Mouse (Mus musculus) hindbrain, embryonic 11.5 days (tissue): ENCODE data around the gene Cnpy1. TPM values are rescaled to one million over a fixed set of nuclear protein-coding genes. Genes with fewer than 3 reads are reported as not detected.
A peak's percentile ranks its signal among the peaks of the same experiment; 100 is the strongest.

ENCODE experiments used
- ATAC-seq: fragments of 200-750 bp; cut with Nextera tagmentation; 2 replicates; pipeline ENCODE4 v1.8.0; 2017; ENCODE audit warnings: mild to moderate bottlenecking, moderate TSS enrichment, moderate library complexity; ENCODE audit not compliant: low FRiP score
- DNase-seq: peaks from one replicate; pipeline ENCODE4 v3.0.0-alpha.2; 2015; ENCODE audit warnings: low spot score
- H3K27ac ChIP-seq: fragments of 300-500 bp; sonication (generic); 2 replicates; pipeline ENCODE4 v1.5.1; 2014; ENCODE audit warnings: mild to moderate bottlenecking, low read depth, low read length
- H3K27me3 ChIP-seq: fragments of 300-500 bp; sonication (generic); 2 replicates; pipeline ENCODE4 v1.6.1; 2014; ENCODE audit warnings: mild to moderate bottlenecking, low read length, moderate library complexity, mixed read lengths; ENCODE audit not compliant: control insufficient read depth, insufficient read depth
- H3K36me3 ChIP-seq: fragments of 300-500 bp; sonication (generic); 2 replicates; pipeline ENCODE4 v1.6.1; 2014; ENCODE audit warnings: mild to moderate bottlenecking, low read length, moderate library complexity, mixed read lengths; ENCODE audit not compliant: control insufficient read depth, insufficient read depth
- H3K4me1 ChIP-seq: fragments of 300-500 bp; sonication (generic); replicated peaks from 2 replicates; pipeline ENCODE4 v1.6.1; 2014; ENCODE audit warnings: low read length, mixed read lengths; ENCODE audit not compliant: control insufficient read depth, insufficient read depth
- H3K4me2 ChIP-seq: fragments of 300-500 bp; sonication (generic); replicated peaks from 2 replicates; pipeline ENCODE4 v1.6.1; 2014; ENCODE audit warnings: mild to moderate bottlenecking, low read depth, low read length
- H3K4me3 ChIP-seq: fragments of 300-500 bp; sonication (generic); 2 replicates; pipeline ENCODE4 v1.5.1; 2014; ENCODE audit warnings: low read depth, low read length
- H3K9ac ChIP-seq: fragments of 300-500 bp; sonication (generic); 2 replicates; pipeline ENCODE4 v1.6.1; 2014; ENCODE audit warnings: low read depth, low read length
- H3K9me3 ChIP-seq: fragments of 300-500 bp; sonication (generic); 2 replicates; pipeline ENCODE4 v1.6.1; 2016; ENCODE audit warnings: low read length; ENCODE audit not compliant: control insufficient read depth
- WGBS: fragments of 180-500 bp; shearing (Covaris S2); extraction: QIAGEN DNeasy Blood & Tissue Kit; methylation state at CpG from one replicate; pipeline ENCODE4 v1.1.7; 2014; 5-methylcytosine and 5-hydroxymethylcytosine counted together
- polyA plus RNA-seq: library from polyadenylated mRNA; unstranded; fragments of >200 nt; fragmentation: Nextera tagmentation; extraction: Ambion mirVana; gene quantifications from 2 replicates; pipeline ENCODE4 v1.2.1, GENCODE M21; 2014

The Cnpy1 gene
- polyA plus RNA-seq, 1 experiment from 2014 or later, result 63.4 TPM

GRCm38 (mm10) chr5:28159072-28159458 is 86.5 kb downstream of the Cnpy1 start:
- DNase-seq (peak; percentile 55), ATAC-seq (no peak)
- H3K27me3 ChIP-seq, result peaks cover 70% of the 10 kb centered on the region
- H3K4me2 ChIP-seq, result peak overlapping the region; percentile 17; the same call in 1 of the 2 replicates
- no peaks in the 10 kb centered on the region for H3K36me3 ChIP-seq
- H3K4me3 ChIP-seq, result no peak overlapping the region
- WGBS, result under 1% methylated on average over 15 of the region's 15 CpGs
- H3K9me3 ChIP-seq, result no peaks in the 10 kb centered on the region
- H3K9ac ChIP-seq, result no peak overlapping the region
- no peaks in the 10 kb centered on the region for H3K4me1 ChIP-seq
- H3K27ac ChIP-seq, result peak overlapping the region; percentile 8; the same call in 1 of the 2 replicates

GRCm38 (mm10) chr5:28158308-28159071 is 87.1 kb downstream of the Cnpy1 start:
- Histone ChIP-seq H3K27ac (peak overlapping the region; percentile 8; the same call in 1 of the 2 replicates), H3K4me3 (peak overlapping the region; percentile 12; the same call in 1 of the 2 replicates), H3K27me3 (peaks cover 66% of the 10 kb centered on the region), H3K36me3 (no peaks in the 10 kb centered on the region), H3K9ac (no peak overlapping the region), H3K4me2 (peak overlapping the region; percentile 33), H3K9me3 (no peaks in the 10 kb centered on the region), H3K4me1 (no peaks in the 10 kb centered on the region)
- ATAC-seq, result peak; percentile 65
- DNase-seq, result peak; percentile 63
- WGBS, result under 1% methylated on average over 31 of the region's 31 CpGs

GRCm38 (mm10) chr5:28157781-28158180 is 87.8 kb downstream of the Cnpy1 start:
- Histone ChIP-seq H3K9me3 (no peaks in the 10 kb centered on the region), H3K27me3 (peaks cover 61% of the 10 kb centered on the region), H3K27ac (no peak overlapping the region), H3K36me3 (no peaks in the 10 kb centered on the region), H3K9ac (no peak overlapping the region), H3K4me2 (peak overlapping the region; percentile 33), H3K4me3 (no peak overlapping the region; the same call in 1 of the 2 replicates), H3K4me1 (no peaks in the 10 kb centered on the region)
- ATAC-seq, result 0 out of 2 replicates have a peak, but pooled peaks have one; percentile 17
- WGBS, result 1% methylated on average over 17 of the region's 17 CpGs
- peak; percentile 32 for DNase-seq

- no peak for DNase-seq
- ATAC-seq, result no peak
- 3% methylated on average over 9 of the region's 9 CpGs for WGBS
- H3K36me3 ChIP-seq, result no peaks in the 10 kb centered on the region
- H3K4me3 ChIP-seq, result no peak overlapping the region
- H3K4me1 ChIP-seq, result no peaks in the 10 kb centered on the region
- H3K4me2 ChIP-seq, result no peak overlapping the region
- no peak overlapping the region for H3K27ac ChIP-seq
- H3K9ac ChIP-seq, result no peak overlapping the region
- no peaks in the 10 kb centered on the region for H3K9me3 ChIP-seq
- peaks cover 60% of the 10 kb centered on the region for H3K27me3 ChIP-seq
These were observed 88.4 kb downstream of the Cnpy1 start for GRCm38 (mm10) chr5:28157044-28157730.

Other genes with a start within 250 kb of the Cnpy1 start
- gene Insig1, start 174.4 kb downstream of the Cnpy1 start, polyA plus RNA-seq, result 118 and 128 TPM in 2 replicates
- gene En2, start 80.1 kb downstream of the Cnpy1 start, polyA plus RNA-seq, result 1.1 and 1.2 TPM in 2 replicates
- gene Rbm33, start 71.3 kb upstream of the Cnpy1 start, polyA plus RNA-seq, result 19.2 and 32.8 TPM in 2 replicates
- 1.6 and 2.7 TPM in 2 replicates for gene Shh, start 221.4 kb upstream of the Cnpy1 start, polyA plus RNA-seq